Mouse (Mus musculus) splenic B cell, adult 2 months (primary cell): ENCODE data around the gene Emp1.

ENCODE experiments used
- DNase-seq: peaks from one replicate; pipeline ENCODE4 v3.0.0-alpha.2; 2011; ENCODE audit warnings: low read depth, low spot score
- H3K27me3 ChIP-seq: 2 replicates; pipeline ENCODE4 v1.6.1; 2012; ENCODE audit warnings: mild to moderate bottlenecking, low read length, moderate library complexity, mixed read lengths; ENCODE audit not compliant: control insufficient read depth, poor library complexity, insufficient read depth, severe bottlenecking
- H3K36me3 ChIP-seq: 2 replicates; pipeline ENCODE4 v1.6.1; 2012; ENCODE audit warnings: mild to moderate bottlenecking, low read length, moderate library complexity, mixed read lengths; ENCODE audit not compliant: control insufficient read depth, poor library complexity, insufficient read depth, severe bottlenecking

Emp1 gene

DNA sequence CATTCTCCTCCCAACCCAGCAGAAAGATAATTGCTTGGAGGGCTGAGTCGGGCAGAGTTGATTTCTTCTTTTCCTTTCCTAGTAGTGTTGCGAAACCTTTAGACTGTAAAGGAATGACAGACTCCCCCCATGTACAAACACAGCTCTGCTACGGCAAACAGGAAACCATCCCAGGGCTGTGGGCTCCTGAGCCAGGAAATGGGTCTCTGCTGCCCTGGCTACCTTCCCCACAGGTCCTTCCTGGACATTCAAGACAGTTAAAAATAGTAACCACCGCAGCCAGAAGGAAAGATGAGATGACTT is 21.3 kb upstream of the Emp1 start:
- H3K27me3 ChIP-seq, result no peaks in the 10 kb centered on the region
- no peak for DNase-seq
- no peaks in the 10 kb centered on the region for H3K36me3 ChIP-seq

GRCm38 (mm10) chr6:135351638-135352302 is 10.6 kb upstream of the Emp1 start:
- no peak for DNase-seq
- Histone ChIP-seq H3K27me3 (no peaks in the 10 kb centered on the region), H3K36me3 (no peaks in the 10 kb centered on the region)

GRCm38 (mm10) chr6:135352537-135352936 is 9.8 kb upstream of the Emp1 start:
- no peaks in the 10 kb centered on the region; the same call in 1 of the 2 replicates for H3K27me3 ChIP-seq
- DNase-seq, result no peak
- no peaks in the 10 kb centered on the region for H3K36me3 ChIP-seq

- no peaks in the 10 kb centered on the region for H3K36me3 ChIP-seq
- H3K27me3 ChIP-seq, result no peaks in the 10 kb centered on the region; the same call in 1 of the 2 replicates
- no peak for DNase-seq
These were observed 7.4 kb upstream of the Emp1 start for GRCm38 (mm10) chr6:135354953-135355352.

GRCm38 (mm10) chr6:135360331-135360730 is 2.0 kb upstream of the Emp1 start:
- H3K27me3 ChIP-seq, result no peaks in the 10 kb centered on the region; the same call in 1 of the 2 replicates
- no peak for DNase-seq
- H3K36me3 ChIP-seq, result no peaks in the 10 kb centered on the region

DNA sequence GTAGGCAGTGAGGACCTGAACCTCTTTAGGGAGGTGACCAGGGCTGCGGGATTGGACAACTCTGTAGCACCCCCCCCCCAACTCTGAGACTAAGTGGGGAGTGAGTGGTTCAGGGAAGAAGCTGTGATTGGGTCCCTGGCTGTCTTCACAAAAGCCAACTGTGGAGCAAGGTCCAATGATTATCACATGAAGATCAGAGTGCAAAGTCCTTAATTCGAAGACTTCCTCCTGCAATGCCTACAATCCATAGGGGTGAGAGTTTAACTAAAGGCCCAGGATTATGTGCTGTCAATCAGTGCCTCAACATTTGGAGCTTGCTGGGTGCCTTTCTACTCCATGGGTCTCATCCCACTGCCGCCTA is 267 bp upstream of the Emp1 start:
- Histone ChIP-seq H3K36me3 (no peaks in the 10 kb centered on the region), H3K27me3 (no peaks in the 10 kb centered on the region; the same call in 1 of the 2 replicates)
- no peak for DNase-seq

DNA sequence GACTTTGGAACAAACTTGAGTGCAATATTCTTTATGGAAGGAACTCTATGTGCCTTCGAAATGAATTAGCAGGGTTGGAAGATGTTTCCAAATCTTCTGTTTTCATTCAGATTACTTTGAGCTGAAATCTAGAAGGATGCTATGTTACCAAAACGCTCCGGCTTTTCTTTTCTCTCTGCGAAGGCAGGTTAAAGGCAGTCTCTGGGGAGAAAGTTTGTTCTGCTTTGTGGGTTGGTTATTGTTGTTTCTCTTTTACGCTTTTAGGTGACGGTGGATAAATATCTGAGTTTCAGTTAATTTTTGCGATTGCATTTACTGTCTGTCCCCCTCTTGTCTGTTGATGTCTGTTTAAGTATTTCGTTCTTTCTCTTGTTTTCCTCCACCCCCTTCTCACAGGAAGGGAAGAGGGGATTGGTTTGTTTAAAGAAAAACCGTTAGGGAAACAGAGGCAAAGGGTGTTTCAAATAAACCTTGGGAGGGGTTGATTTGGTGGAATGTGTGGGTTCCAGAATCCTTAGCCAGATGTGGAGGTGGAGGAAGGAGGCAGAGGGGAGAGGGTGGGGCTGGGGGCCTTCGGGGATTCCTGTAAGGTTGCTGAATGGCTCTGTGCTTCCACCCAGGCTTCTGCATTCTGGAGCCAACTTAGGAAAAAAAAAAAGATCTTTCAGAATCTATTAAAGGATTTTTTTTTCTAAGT is 1.1 kb downstream of the Emp1 start:
- peak; percentile 21 for DNase-seq
- Histone ChIP-seq H3K36me3 (no peaks in the 10 kb centered on the region), H3K27me3 (no peaks in the 10 kb centered on the region)

DNA sequence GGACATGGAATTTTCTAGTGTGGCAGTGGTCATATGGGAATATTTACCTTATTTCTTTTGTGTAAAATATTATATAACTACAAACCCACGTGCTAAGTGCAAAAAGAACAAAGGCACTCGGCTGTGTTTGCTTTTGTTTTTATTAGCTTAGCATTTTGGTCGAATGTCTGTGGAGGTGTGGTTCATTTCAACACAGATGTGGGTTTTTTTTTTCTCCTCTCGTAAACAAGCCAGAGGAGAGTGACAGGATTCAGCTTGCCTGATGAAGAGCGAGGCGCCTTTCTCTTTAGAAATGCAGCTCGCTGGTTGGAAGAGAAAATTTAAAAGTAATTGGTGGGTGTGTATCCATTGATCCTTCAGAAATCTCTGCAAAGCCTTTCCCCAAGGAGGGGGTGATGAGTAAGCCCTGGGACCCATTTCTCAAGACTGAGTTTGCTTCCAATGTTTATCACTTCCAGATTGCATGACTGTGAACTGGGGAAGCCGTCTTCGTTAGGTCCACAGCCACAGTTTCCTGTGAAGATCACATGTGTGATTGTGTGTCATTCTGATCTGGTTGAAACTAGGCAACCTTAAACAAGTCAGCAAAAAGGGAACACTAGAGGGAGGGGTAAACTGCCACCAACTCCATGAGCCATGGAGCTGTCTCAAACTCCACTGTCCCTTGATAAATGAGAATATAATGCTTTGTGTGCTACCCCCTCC is 1.8 kb downstream of the Emp1 start:
- DNase-seq, result peak; percentile 41
- H3K36me3 ChIP-seq, result no peaks in the 10 kb centered on the region
- no peaks in the 10 kb centered on the region for H3K27me3 ChIP-seq

- Histone ChIP-seq H3K27me3 (no peaks in the 10 kb centered on the region), H3K36me3 (no peaks in the 10 kb centered on the region)
- DNase-seq, result no peak
These were observed 2.6 kb downstream of the Emp1 start for GRCm38 (mm10) chr6:135364891-135365301.

- H3K36me3 ChIP-seq, result no peaks in the 10 kb centered on the region
- DNase-seq, result no peak
- no peaks in the 10 kb centered on the region for H3K27me3 ChIP-seq
These were observed 3.3 kb downstream of the Emp1 start for GRCm38 (mm10) chr6:135365614-135366013.

- DNase-seq, result no peak
These were observed 5.9 kb downstream of the Emp1 start for GRCm38 (mm10) chr6:135368230-135368629.

DNA sequence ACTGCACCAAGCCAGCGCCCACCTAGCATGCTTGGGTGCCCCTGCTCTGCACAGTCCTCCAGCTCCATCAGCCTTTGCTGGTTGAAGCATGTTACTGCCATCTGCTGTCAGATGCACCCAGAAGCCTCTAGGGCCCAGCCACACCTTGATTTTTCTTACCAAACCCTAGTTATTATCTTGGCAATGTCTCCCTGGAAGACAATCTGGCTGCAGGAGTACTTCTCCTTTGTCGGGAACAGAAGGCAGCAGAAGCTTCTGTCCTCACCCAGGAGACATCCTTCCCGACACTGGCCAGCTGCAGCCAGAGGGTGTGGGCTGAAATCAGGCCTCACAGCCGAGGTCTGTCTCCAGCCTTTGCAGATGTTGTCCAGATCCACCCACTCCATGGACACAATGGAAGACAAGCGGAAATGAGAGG is 7.2 kb downstream of the Emp1 start:
- DNase-seq, result peak; percentile 16
- Histone ChIP-seq H3K36me3 (no peaks in the 10 kb centered on the region), H3K27me3 (no peaks in the 10 kb centered on the region)

More at GRCm38 (mm10) chr6:135368230-135368629, 5.9 kb downstream of the Emp1 start:
- Histone ChIP-seq H3K36me3 (no peaks in the 10 kb centered on the region), H3K27me3 (no peaks in the 10 kb centered on the region)

GRCm38 (mm10) chr6:135370954-135371353 is 8.6 kb downstream of the Emp1 start:
- no peak for DNase-seq
- H3K36me3 ChIP-seq, result no peaks in the 10 kb centered on the region
- H3K27me3 ChIP-seq, result no peaks in the 10 kb centered on the region

DNA sequence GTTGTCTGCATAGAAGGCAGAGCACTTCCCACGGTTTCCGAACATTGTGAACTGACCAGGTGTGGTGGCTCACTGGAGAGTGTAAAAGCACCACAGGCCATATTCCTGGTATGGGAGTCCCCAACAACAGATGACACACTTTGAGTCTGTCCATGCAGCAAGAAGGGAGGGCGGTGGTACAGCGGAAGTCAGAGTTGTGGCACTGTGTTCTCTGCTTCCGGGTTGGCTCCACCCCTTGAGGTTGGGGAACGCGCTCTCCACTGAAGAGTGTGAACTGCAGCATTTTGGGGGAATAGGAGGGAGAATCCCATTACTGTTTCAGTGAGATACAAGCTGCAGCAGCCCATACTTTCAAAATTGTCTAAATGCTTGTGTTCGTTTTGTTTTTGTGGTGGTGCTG is 11.0 kb downstream of the Emp1 start:
- no peaks in the 10 kb centered on the region for H3K36me3 ChIP-seq
- H3K27me3 ChIP-seq, result no peaks in the 10 kb centered on the region
- no peak for DNase-seq

DNA sequence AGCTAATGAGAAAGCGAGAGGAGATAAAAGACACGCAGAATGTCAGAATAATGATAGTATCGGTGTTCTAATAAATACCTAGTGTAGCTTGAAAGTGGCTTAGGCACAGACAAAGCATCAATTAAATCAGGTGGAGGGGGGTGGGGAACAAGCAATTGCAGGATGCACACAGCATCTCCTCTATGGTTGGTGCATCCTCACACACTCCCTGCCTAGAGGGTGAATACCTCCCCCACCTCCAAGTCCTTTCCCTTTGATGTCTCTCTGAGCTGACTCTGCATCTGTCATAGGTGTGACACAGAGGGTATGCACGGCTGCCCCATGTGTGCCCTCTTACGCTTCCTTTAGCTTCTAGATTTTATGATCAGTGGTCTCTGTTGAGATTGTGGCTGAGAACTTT is 13.5 kb downstream of the Emp1 start:
- no peak for DNase-seq
- no peaks in the 10 kb centered on the region for H3K27me3 ChIP-seq
- H3K36me3 ChIP-seq, result no peaks in the 10 kb centered on the region
